Mouse (Mus musculus) gastrocnemius, postnatal 10 days (tissue): ENCODE results near the gene Gjd3. TPM values are rescaled to one million over a fixed set of nuclear protein-coding genes. Genes with fewer than 3 reads are reported as not detected.
"Not testable (repeated sequence)": the region's sequence is repeated elsewhere in the genome, so short reads cannot be mapped to it uniquely, and the experiment has no call there.

ENCODE experiments used
- DNase-seq: peaks from one replicate; pipeline ENCODE4 v3.0.0; 2021; ENCODE audit warnings: mixed read lengths
- total RNA-seq, 2 experiments: library from RNA; stranded (reverse); gene quantifications; 2 replicates each; pipeline ENCODE4 v1.2.3; 2021

Gjd3 gene
- total RNA-seq, 2 experiments from 2014 or later: not detected

DNA sequence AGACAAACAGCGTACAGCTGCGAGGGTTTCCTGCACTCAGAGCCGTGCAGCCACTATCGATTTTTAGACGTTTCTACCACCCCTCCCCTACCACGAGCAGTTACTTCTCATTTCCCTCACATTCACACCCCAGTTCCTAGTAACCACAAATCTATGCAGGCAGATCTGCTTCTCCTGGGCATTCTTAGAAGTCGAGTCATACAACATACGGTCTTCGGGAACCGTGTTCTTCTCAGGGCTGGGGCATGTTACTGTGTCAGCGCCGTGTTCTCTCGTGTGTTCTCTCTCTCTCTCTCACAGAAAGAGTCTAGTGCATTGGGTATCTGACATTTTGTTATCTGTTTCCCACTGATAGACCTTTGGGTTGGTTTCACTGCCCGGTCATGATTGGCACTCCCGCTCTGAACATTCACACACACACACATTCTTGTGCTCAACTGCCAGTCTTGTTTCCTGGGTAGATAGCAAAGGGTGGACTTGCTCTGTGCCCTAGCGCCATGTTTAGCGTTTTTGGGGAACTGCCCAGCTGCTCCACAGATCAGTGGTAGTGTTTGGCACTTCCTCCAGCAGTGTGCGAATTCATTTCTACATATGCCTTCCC is 34.7 kb downstream of the Gjd3 start:
- DNase-seq: no peak

DNA sequence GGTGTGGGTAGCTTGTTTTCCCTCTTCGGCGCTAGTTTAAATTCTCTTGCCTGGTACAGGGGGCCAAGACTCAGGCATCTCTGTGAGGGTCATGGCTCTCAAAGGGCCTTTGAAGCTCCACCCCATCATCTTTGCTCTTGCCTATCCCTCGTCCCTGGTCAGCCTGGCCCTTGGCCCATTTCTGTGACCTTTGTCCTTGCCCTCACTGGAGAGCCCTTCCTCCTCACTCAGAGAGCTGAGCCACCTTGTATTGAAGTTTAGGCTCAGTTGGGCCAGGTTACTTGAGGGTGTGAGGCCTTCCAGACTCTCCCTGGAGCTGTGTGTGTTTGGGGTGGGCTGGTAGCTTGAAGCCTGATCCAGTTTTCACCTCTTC is 37.2 kb downstream of the Gjd3 start:
- DNase-seq: no peak

DNA sequence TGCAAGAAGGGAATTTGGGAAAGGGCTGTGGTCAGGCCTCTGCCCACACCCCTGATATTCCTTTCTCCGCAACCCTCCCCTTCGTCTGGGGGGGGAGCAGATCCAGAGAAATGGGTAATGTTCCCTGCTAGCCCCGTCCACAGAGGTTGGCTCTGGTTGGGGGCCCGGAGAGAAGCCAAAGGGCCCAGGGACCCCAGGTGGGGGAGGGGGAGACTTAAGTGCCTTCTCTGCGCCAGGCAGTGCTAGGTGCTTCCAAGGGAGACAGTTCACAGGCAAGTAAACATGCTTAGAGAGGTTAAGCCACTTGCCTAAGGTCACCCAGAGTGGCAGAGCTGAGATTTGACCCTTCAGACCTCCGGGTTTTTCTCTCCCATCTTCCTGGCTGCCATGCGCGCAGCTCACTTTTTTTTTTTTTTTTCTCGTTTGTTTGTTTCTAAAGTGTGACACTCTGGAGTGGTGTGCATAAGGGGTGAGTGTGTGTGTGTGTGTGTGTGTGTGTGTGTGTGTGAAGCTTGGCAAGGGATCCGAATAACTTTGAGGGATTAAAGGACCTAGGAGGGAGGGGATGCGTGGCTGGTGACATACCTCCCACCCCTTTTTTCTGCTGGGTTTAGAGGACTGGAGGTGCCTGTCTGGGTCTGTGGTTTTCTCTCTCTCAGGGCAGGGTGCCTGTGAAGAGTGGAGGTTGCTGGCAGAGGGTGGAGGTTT is 37.8 kb downstream of the Gjd3 start:
- DNase-seq: no peak

DNA sequence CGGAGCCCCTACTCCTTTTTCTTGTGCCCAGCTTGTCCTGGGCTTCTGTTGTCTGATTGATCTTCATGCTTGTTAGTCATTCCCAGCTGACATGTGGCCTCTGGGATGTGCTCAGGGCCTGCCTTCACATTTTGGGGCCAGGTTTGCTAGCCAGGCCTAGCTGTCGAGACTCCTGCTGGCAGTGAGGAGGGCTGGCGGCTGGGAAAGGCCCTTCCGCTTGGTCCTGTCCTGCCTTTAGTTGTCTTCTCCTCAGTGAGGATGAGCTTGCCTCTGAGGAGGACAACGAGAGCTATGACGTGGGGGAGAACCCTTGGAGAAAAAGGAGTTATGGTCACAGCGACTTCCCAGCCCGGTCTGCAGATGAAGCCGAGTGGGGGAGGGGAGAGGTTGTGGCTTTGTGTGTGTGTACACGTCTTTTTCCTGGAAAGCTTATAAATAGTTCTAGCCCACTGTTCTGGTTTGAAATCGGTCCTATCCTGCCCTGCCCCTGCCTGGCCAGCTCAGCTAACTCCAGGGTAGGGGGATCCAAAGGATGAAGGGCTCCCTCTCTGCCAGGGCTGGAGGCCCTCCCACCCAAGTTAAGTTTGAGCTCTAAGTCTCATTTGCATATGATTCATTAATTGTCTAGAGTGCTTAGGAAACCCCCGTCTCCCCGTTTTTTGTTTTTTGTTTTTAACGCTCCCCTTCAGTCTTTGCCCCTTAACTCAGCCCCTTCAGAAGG is 38.9 kb downstream of the Gjd3 start:
- DNase-seq: no peak

DNA sequence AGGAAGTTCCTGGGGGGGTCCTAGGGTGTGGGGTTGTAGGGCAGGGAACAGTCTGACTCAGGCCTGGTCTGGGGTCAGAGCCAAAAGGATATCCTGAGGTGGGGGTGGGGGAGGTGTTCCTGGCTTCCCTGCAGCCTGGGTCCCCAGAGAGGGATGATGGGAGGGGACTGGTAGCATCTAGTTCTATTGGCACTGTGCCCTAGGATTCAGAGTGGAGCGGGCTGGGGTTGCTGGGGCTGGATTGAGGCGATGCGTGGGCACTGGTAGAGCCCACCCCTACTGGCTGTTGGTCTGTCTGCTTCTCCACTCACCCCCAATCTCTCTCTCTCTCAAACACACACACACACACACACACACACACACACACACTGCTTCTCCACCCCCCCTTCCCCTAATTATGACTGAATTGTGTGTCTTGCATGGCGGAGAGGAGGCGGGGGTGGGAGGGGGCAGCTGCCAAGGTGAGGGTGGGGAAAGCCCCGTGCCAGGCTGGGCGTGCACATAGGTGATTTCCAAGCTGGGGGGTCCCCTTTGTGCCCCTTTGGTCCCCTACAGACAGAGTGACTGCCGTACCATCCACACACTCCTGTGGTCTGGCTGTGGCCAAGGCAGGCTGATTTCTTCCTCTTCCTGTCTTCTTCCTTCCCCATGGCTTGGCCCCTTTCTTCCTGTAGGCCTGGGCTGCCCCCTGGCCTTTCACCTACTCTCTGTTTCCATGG is 39.7 kb downstream of the Gjd3 start:
- peak; percentile 53 for DNase-seq

DNA sequence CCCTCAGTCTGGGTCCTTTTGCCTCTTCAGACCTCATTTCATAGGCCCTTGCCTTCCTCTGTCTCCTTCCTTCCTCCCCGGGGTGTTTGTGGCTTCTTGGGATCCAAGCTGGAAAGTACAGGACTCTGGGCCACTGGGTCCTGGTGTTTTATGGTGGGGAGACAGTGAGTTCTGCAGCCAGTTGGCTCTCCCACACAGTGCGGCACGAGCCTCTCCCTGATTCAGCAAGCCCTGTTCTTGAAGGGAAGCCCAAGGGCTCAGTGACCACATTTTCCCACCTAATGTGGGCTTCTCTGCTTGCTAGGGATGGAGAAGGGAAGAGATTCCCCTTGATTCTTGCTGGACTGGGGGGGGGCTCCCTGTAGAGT is 40.3 kb downstream of the Gjd3 start:
- DNase-seq: no peak

DNA sequence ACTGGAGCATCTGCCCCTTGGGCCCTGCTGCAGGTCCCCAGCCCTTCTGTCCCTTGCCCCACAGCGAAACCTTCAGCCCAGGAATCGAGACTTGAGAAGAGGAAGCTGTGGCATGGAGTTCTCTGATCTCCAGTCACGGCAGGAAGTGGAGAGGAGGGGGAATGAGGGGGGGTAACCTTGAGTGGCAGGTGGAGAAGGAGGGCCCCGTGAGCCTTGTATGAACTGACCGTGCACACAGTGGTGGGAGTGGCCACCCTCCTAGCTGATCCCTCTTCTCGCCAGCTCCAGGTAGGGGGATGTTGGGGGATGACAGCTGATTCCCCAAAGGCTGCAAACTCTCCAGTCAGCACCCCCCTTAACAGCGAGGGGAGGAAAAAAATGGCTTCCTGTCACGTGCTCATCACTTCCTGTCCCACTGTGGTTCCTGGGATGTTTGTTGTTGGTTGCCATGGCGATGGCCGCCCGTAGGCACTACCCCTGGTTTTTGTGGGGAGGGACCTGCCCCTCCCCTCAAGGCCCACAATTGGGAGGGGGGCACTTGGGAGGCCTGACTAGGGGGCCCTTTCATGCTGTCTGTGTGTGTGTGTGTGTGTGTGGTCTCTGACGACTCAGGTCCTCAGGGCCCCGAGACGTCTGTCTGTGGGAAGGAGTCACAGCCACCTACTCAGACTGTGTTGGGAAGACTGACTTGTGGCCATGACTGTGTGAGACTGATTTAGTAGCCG is 40.8 kb downstream of the Gjd3 start:
- DNase-seq: peak; percentile 76

DNA sequence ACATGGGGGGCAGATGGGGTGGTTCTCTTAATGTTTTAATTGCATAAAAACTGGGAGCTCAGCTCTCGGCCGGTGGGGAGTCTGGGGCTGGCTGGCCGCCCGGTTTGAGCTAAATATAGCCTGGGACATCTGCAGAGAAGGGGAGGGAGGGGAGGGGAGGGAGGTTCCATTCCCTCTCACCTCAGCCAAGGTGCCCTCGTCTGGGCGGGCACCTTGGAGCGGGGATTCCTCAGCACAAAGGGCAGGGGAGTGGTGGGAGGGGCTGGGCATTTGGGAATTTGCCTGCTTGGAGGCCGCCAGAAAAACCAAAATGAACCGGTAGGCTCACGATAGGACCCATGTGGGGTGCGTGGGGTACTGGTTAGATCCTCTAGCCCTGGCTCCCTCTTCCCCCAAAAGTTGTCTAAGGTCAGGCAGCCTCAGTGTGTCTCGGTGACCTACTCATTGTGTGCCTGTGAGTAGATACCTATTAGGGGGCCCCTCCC is 41.4 kb downstream of the Gjd3 start:
- DNase-seq: peak; percentile 85

DNA sequence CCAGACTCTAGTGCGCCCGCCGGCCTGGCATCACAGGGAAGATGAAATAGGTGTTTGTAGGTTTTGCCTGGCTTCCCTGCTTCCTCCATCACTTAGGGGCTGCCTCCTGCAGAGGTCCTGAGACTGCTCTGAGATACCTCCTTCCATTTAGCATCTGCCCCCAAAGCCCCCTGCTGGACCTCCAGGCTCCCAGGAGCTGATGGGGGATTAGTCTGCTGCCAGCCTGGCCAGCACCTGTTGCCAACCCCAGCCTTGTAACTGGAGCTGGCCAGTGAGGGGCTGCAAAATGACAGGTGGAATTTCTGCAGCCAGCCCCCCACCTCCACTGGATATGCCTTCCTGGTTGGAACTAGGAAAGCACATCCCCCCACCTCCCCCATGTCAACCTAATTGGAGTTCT is 42.0 kb downstream of the Gjd3 start:
- no peak for DNase-seq

DNA sequence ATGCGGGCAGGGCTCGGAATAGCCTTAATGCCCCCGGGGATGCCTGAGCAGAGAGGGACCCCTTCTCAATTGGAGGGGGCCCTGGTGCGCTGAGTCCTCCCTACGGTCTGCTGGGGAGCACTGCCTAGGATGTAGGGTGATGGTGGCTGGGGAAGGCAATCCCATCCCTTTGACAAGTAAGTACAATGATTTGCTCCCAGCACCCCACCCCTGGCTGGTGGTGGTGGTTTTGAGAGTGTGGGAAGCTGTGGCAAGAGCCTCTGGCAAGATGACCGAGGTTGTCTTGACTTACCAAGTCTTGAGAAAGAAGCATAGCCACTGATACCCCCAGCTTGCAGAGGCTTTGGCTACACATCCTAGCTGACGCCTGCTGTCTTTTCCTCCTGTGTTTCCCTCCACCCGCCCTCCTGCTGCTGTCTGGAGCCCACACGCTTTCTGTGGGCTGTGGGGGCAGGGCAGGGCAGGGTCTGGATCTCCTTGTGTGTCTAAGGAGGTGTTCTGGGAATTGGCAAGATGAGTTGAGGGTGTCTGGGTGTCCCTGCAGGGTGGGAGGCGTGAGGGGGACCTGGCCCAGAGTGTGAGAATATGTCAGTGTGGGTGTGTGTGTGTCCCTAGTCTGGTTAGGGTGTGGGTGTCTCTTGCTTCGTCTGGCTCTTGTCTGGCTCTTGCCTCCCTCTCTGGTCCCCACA is 42.7 kb downstream of the Gjd3 start:
- DNase-seq: no peak

DNA sequence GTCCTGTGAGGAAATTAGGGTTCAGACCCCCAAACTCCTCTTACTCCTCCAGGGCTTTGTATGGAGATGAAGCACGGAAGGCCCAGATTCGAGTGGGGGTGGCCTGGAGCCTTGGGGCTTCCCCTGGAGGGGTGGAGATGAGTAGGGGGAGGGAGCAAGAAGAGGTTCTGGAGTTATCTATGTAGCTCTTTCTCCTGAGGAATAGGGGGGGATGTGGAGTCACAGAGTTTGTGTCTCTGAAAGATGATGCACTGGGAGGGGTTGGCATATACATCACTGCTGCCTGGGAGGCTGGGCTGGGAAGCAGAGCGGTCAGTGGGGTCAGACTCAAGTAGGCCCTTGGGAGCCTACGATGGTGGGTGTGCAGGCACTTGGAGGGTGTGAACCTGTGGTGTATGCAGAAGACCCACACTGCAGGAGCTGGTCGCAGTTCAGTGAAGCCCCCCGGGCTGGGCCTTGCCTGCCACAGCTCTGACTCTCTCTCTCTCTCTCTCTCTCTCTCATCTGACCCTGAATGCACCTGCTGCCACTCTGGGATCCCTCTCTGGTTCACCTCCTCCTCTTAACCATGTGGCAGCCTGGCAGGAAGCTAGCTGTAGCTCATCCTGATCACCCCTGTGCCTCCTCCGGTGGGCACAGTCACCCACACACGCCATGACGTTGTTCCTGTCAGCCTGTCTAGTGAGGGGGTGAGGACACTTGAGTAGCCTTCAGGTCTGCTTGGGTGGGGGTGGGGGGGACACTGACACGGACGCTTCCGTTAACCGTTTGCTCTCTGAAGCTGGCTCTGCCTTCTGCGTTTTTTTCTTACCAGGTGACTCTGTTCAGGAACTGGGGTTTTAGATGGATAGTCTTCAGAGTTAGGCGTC is 43.5 kb downstream of the Gjd3 start:
- DNase-seq: no peak

DNA sequence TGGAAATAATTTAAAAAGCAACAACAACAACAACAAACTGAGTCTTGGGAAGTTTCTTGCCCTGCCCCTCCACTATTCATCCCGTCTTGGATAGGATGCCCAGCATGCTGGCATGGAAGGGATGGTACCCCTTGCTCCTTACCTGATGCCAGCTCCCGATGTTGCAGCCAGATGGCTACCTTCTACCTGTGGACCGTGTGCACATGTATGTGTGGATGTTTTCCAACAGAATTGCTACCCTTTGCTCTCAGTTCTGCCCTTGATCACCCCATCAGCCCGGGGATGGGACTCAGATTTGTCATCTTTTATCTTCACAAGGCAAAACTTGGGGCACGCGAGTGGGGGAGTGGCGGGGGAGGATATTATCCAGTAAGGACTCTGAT is 44.1 kb downstream of the Gjd3 start:
- DNase-seq: no peak

DNA sequence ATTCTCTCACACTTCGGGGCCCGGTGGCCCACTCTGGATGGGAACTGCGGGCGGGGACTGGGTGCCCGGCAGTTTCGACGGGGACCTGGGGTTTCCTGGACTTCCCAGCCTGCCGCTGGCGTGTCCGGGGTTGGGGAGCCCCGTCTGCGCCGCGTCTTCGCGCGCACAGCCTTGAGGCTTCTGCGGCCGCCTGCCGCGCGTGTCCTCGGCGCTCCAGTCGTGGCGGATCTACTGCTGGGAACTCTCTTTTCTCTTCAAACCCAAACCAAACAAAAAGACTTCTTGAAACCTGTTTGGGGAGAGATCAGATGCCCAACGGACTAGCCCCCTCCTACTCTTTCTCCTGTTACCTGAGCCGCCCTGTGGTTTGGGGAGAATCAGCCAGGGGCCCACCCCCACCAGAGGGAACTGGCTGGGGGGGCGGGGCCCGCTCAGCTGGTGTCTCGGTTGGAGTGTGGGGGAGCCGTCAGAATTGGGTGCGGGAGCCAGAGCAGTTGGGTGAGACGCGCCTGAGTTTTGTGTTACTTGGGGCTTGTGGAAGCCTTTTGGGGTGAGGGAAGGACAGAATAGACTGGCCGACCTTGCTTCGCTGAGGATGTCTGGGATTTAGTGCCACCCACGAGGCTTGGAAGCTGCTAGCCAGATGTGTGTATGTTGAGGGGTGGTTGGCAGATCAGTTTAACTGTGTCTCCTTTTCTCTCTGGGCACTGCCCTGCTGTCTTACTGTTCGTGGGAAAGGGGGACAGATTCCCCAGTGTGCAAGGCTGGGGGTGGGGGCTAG is 44.7 kb downstream of the Gjd3 start:
- DNase-seq: peak; percentile 72

DNA sequence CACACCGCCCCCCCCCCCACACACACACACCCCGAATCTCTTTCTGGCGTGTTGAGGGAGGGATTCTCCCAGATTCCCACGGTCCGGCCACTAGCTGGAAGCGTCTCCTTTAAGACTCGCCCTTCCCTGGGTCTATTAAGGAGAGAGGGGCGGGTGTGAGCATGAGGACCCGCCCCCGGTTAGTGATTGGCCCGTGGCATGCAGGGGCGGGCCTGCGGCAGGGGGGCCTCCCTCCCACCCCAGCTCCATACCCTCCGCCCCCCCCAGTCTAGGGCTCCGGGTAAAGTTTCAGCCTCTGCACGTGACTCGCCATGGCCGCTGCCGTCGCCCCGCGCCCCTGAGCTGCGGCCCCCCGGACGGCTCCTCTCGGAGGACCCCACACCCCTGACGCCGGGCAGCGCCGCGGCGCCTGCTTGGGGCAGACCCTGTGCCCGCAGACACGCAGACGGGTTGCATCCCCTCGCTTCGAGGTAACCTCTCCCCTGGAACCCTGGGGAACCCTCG is 45.4 kb downstream of the Gjd3 start:
- DNase-seq: peak; percentile 85

DNA sequence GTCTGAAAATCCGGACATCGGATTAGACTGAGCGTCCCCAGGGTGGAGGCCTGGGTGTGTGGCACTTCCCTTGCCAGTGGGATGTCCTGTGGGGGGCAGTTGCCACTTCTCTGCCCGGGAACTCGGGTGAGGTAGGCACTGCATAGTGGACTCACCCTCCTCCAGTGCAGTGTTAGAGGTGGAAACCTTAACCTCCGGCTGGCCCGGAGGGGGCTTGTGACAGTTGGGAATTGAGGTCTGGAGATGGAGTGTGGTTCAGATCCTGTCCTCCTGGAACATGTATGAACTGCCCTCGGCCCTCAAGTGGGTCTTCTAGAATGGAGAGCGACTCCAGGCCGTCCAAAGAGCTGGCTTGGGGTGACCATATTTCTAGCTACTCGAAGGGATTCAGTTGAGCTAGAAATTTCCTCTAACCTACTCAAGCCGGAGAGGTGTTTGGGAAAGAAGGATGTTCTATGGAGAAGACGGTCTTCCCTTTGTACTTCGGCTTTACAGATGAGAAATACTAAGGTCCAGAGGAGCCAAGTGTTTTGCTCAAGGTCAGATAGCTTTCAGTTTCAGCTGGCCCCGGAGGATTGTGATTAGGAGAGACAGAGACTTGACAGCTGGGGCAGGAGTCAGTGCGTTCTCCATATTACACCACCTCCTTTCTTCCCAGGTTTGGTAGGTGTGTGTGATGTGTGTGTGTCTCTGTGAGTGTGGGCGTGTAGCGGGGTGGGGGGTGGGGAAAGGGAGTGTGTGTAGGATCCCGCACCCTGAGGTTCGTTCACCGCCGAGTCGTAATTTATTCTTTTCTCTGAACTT is 46.0 kb downstream of the Gjd3 start:
- DNase-seq: no peak

DNA sequence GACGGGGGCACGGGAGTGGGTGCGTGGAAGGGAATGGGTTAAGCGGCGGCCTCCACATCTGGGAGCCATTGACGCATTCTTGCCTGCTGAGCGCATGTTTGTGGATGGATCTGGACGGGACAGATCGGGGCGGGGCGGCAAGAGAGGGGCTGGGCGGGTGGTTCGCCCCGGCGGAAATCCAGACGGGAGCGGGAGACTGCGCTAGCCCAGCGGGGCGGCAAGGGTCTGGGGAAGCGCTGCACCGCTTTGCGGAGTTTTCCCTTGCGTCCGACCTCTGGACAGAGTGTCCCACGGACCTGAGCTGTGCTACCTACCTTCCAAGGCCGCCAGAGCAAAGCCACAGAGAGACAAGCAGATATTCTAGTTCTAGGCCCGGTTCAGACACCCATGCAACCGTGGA is 46.6 kb downstream of the Gjd3 start:
- peak; percentile 78 for DNase-seq

DNA sequence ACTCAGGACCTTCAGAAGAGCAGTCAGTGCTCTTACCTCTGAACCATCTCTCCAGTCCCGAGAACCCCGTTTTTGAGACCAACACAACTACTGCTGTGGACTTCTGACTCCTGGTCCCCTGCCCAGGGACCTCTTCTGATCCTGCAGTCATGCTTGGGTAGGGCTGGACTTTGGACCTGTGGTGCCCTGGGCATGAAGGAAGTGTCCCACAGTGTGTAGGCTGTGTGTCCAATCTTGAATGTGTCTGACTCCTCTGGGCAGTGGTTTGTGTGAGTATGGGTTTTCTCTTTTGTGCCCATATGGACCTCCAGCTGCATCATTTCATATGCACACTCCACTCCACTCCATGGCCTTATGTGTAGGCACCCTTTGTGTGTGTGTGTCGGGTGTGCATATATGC is 47.7 kb downstream of the Gjd3 start:
- no peak for DNase-seq

DNA sequence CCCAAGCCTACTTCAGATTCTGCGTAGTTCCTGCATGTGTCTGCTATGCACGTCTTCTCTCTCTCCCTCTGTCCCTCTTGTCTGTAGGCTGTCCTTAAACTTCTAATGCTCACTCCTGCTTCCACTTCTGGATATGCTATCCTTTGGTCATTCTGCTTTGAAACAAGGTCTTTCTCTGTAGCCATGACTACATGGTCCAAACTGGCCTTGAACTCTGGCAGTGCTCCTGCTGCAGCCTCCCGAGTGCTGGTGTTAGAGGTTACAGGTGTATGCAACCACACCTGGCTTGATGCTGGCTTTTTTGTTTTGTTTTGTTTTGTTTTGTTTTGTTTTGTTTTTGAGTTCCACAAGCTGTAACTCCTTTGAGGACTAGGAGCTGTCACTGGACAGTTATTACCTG is 48.4 kb downstream of the Gjd3 start:
- no peak for DNase-seq

DNA sequence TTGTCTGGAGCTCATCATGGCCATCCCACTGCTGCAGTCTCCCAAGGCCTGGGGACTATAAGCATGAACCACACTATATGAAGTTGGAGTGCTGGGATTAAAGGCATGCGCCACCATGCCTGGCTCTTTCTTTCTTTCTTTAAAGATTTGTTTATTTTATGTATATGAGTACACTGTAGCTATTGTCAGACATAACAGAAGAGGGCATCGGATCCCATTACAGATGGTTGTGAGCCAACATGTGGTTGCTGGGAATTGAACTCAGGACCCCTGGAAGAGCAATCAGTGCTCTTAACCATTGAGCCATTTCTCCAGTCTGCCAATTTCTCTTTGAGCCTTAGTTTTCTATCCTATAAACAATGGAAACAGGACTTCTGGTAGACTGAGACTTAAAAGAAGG is 49.0 kb downstream of the Gjd3 start:
- not testable (repeated sequence) for DNase-seq
